Mouse (Mus musculus): ENCODE measurements at regions not wholly inside any gene's neighbourhood (a gene's known extent, or its start where the extent isn't known, plus 50 kb on each side); places are given as distances from the start of the nearest gene placed in this dataset.

GRCm38 (mm10) chr9:35346378-35346777 is 74.5 kb upstream of the Cdon start:
- Histone ChIP-seq H3K9me3 (ENCODE audit: low read length) (peaks cover 24% of the 10 kb centered on the region), H3K27me3 (ENCODE audit: insufficient read depth, low read length) (no peaks in the 10 kb centered on the region), H3K36me3 (ENCODE audit: insufficient read depth, low read length) (no peaks in the 10 kb centered on the region), H3K4me1 (replicated peaks; ENCODE audit: low read depth, low read length) (peaks cover 7% of the 10 kb centered on the region), H3K4me3 (replicated peaks; ENCODE audit: low read length) (no peak overlapping the region)
- TF ChIP-seq NANOG (IDR thresholded peaks at IDR 0.05; ENCODE audit: borderline replicate concordance, low read length) (no peak), POU5F1 (IDR thresholded peaks at IDR 0.05; ENCODE audit: borderline replicate concordance, low read length) (no peak), CTCF (conservative IDR thresholded peaks at IDR 0.05; ENCODE audit: low read length) (no peak)

GRCm38 (mm10) chr9:35350046-35350552 is 70.8 kb upstream of the Cdon start:
- Histone ChIP-seq H3K4me1 (replicated peaks; ENCODE audit: low read depth, low read length) (no peaks in the 10 kb centered on the region), H3K27me3 (ENCODE audit: insufficient read depth, low read length) (no peaks in the 10 kb centered on the region), H3K36me3 (ENCODE audit: insufficient read depth, low read length) (no peaks in the 10 kb centered on the region), H3K4me3 (replicated peaks; ENCODE audit: low read length) (no peak overlapping the region), H3K9me3 (ENCODE audit: low read length) (peaks cover 24% of the 10 kb centered on the region)
- TF ChIP-seq CTCF (conservative IDR thresholded peaks at IDR 0.05; ENCODE audit: low read length) (no peak), POU5F1 (IDR thresholded peaks at IDR 0.05; ENCODE audit: borderline replicate concordance, low read length) (no peak), NANOG (IDR thresholded peaks at IDR 0.05; ENCODE audit: borderline replicate concordance, low read length) (no peak)

- Histone ChIP-seq H3K9me3 (ENCODE audit: low read length) (peaks cover 24% of the 10 kb centered on the region), H3K4me3 (replicated peaks; ENCODE audit: low read length) (no peak overlapping the region), H3K27me3 (ENCODE audit: insufficient read depth, low read length) (no peaks in the 10 kb centered on the region), H3K4me1 (replicated peaks; ENCODE audit: low read depth, low read length) (no peaks in the 10 kb centered on the region), H3K36me3 (ENCODE audit: insufficient read depth, low read length) (no peaks in the 10 kb centered on the region)
- no peak for TF ChIP-seq POU5F1 (IDR thresholded peaks at IDR 0.05; ENCODE audit: borderline replicate concordance, low read length)
Measured at GRCm38 (mm10) chr9:35351576-35351975, 69.4 kb upstream of the Cdon start.

GRCm38 (mm10) chr9:35354652-35355130 is 66.2 kb upstream of the Cdon start:
- Histone ChIP-seq H3K9me3 (ENCODE audit: low read length) (peaks cover 5% of the 10 kb centered on the region), H3K4me3 (replicated peaks; ENCODE audit: low read length) (no peak overlapping the region), H3K27me3 (ENCODE audit: insufficient read depth, low read length) (no peaks in the 10 kb centered on the region), H3K4me1 (replicated peaks; ENCODE audit: low read depth, low read length) (no peaks in the 10 kb centered on the region), H3K36me3 (ENCODE audit: insufficient read depth, low read length) (no peaks in the 10 kb centered on the region)
- TF ChIP-seq NANOG (IDR thresholded peaks at IDR 0.05; ENCODE audit: borderline replicate concordance, low read length) (no peak), CTCF (conservative IDR thresholded peaks at IDR 0.05; ENCODE audit: low read length) (no peak), POU5F1 (IDR thresholded peaks at IDR 0.05; ENCODE audit: borderline replicate concordance, low read length) (no peak)

- Histone ChIP-seq H3K36me3 (ENCODE audit: insufficient read depth, low read length) (no peaks in the 10 kb centered on the region), H3K27me3 (ENCODE audit: insufficient read depth, low read length) (0 out of 2 replicates have a peak, but pooled peaks cover 3% of the 10 kb centered on the region), H3K9me3 (ENCODE audit: low read length) (no peaks in the 10 kb centered on the region), H3K4me3 (replicated peaks; ENCODE audit: low read length) (no peak overlapping the region), H3K4me1 (replicated peaks; ENCODE audit: low read depth, low read length) (no peaks in the 10 kb centered on the region)
- no peak for TF ChIP-seq CTCF (conservative IDR thresholded peaks at IDR 0.05; ENCODE audit: low read length)
- TF ChIP-seq NANOG (IDR thresholded peaks at IDR 0.05; ENCODE audit: borderline replicate concordance, low read length), result no peak
- TF ChIP-seq POU5F1 (IDR thresholded peaks at IDR 0.05; ENCODE audit: borderline replicate concordance, low read length), result no peak
Measured at GRCm38 (mm10) chr9:35359699-35360098, 61.2 kb upstream of the Cdon start.

GRCm38 (mm10) chr9:35360139-35361100 is 60.5 kb upstream of the Cdon start:
- H3K9me3 ChIP-seq (ENCODE audit: low read length), result no peaks in the 10 kb centered on the region
- TF ChIP-seq NANOG (IDR thresholded peaks at IDR 0.05; ENCODE audit: borderline replicate concordance, low read length) (no peak), CTCF (conservative IDR thresholded peaks at IDR 0.05; ENCODE audit: low read length) (no peak), POU5F1 (IDR thresholded peaks at IDR 0.05; ENCODE audit: borderline replicate concordance, low read length) (no peak)
- H3K36me3 ChIP-seq (ENCODE audit: insufficient read depth, low read length), result no peaks in the 10 kb centered on the region
- no peaks in the 10 kb centered on the region for H3K4me1 ChIP-seq (replicated peaks; ENCODE audit: low read depth, low read length)
- no peak overlapping the region for H3K4me3 ChIP-seq (replicated peaks; ENCODE audit: low read length)
- H3K27me3 ChIP-seq (ENCODE audit: insufficient read depth, low read length), result 0 out of 2 replicates have a peak, but pooled peaks cover 3% of the 10 kb centered on the region

- TF ChIP-seq POU5F1 (IDR thresholded peaks at IDR 0.05; ENCODE audit: borderline replicate concordance, low read length) (no peak), NANOG (IDR thresholded peaks at IDR 0.05; ENCODE audit: borderline replicate concordance, low read length) (no peak), CTCF (conservative IDR thresholded peaks at IDR 0.05; ENCODE audit: low read length) (no peak)
- Histone ChIP-seq H3K36me3 (ENCODE audit: insufficient read depth, low read length) (no peaks in the 10 kb centered on the region), H3K4me3 (replicated peaks; ENCODE audit: low read length) (no peak overlapping the region), H3K9me3 (ENCODE audit: low read length) (no peaks in the 10 kb centered on the region), H3K27me3 (ENCODE audit: insufficient read depth, low read length) (peaks cover 3% of the 10 kb centered on the region; the same call in 1 of the 2 replicates), H3K4me1 (replicated peaks; ENCODE audit: low read depth, low read length) (no peaks in the 10 kb centered on the region)
Measured at GRCm38 (mm10) chr9:35361432-35361831, 59.5 kb upstream of the Cdon start.

GRCm38 (mm10) chr9:35362276-35362675 is 58.7 kb upstream of the Cdon start:
- H3K9me3 ChIP-seq (ENCODE audit: low read length), result no peaks in the 10 kb centered on the region
- no peaks in the 10 kb centered on the region for H3K36me3 ChIP-seq (ENCODE audit: insufficient read depth, low read length)
- H3K4me1 ChIP-seq (replicated peaks; ENCODE audit: low read depth, low read length), result no peaks in the 10 kb centered on the region
- H3K4me3 ChIP-seq (replicated peaks; ENCODE audit: low read length), result no peak overlapping the region
- TF ChIP-seq POU5F1 (IDR thresholded peaks at IDR 0.05; ENCODE audit: borderline replicate concordance, low read length) (no peak), NANOG (IDR thresholded peaks at IDR 0.05; ENCODE audit: borderline replicate concordance, low read length) (no peak), CTCF (conservative IDR thresholded peaks at IDR 0.05; ENCODE audit: low read length) (no peak)
- peaks cover 3% of the 10 kb centered on the region; the same call in 1 of the 2 replicates for H3K27me3 ChIP-seq (ENCODE audit: insufficient read depth, low read length)

Data from E14TG2a.4 (cell line).